ENCODE assay signal across 8 mouse cellular contexts in genomic region chr17:4907181-4907752, GRCm38 (mm10).
DNase-seq lines count a peak whose midpoint lies in the region; ATAC-seq and TF ChIP-seq lines count a peak whose summit lies in the region.

No protein-coding gene starts in this region.

- H3K27ac ChIP-seq in embryonic facial prominence, embryonic 10.5 days (replicated peaks): peak overlapping the region; percentile 97
- peak overlapping the region; percentile 99 for H3K27ac ChIP-seq in lung, embryonic 14.5 days (ENCODE audit: low read depth)

- H3K36me3 ChIP-seq in G1E (replicated peaks): no peaks in the 10 kb centered on the region
- no peaks in the 10 kb centered on the region for H3K36me3 ChIP-seq in embryonic facial prominence, embryonic 10.5 days (replicated peaks)
- H3K36me3 ChIP-seq in lung, embryonic 14.5 days (ENCODE audit: insufficient read depth): no peaks in the 10 kb centered on the region

- DNase-seq in G1E (ENCODE audit: low spot score): peak; percentile 49
- peak; percentile 56 for DNase-seq in adrenal gland, adult 2 months
- DNase-seq in embryonic facial prominence, embryonic 10.5 days (ENCODE audit: low spot score): peak; percentile 79
- DNase-seq in heart, postnatal 14 days: peak; percentile 27 to 50
- peak; percentile 61 to 75 for DNase-seq in kidney, postnatal 4 days
- peak; percentile 80 for DNase-seq in lung, embryonic 14.5 days
- peak; percentile 43 for DNase-seq in retina, postnatal 7 days (ENCODE audit: low read depth, low spot score)

- H3K9ac ChIP-seq in lung, embryonic 14.5 days: peak overlapping the region; percentile 78

- peak overlapping the region; percentile 56; the same call in 1 of the 2 replicates for H3K4me3 ChIP-seq in G1E (ENCODE audit: low read depth, low read length)
- H3K4me3 ChIP-seq in embryonic facial prominence, embryonic 10.5 days: peak overlapping the region; percentile 65
- peak overlapping the region; percentile 40 for H3K4me3 ChIP-seq in lung, embryonic 14.5 days (ENCODE audit: low read depth, low read length)

- WGBS in embryonic facial prominence, embryonic 10.5 days: under 1% methylated on average over 14 of the region's 14 CpGs
- WGBS in lung, embryonic 14.5 days: under 1% methylated on average over 12 of the region's 14 CpGs

- peak overlapping the region; percentile 61 for H3K4me2 ChIP-seq in lung, embryonic 14.5 days

- no peak for TF ChIP-seq CTCF in G1E (IDR thresholded peaks at IDR 0.05; ENCODE audit: low read depth, low read length)
- TF ChIP-seq CTCF in lung, embryonic 14.5 days (IDR thresholded peaks at IDR 0.05; ENCODE audit: low read depth): no peak

- ATAC-seq in G1E (ENCODE audit: extremely low read depth, insufficient number of reproducible peaks, low FRiP score, poor library complexity, severe bottlenecking): peak; percentile 38; the same call in 1 of the 2 replicates
- peak; percentile 50; the same call in 1 of the 2 replicates for ATAC-seq in lung, embryonic 14.5 days (ENCODE audit: insufficient read depth)
- no peak for ATAC-seq in erythroid progenitor cell, adult 5-6 weeks (replicated peaks; ENCODE audit: low FRiP score, poor library complexity, severe bottlenecking)

- H3K9me3 ChIP-seq in G1E (replicated peaks): no peaks in the 10 kb centered on the region
- no peaks in the 10 kb centered on the region for H3K9me3 ChIP-seq in embryonic facial prominence, embryonic 10.5 days
- H3K9me3 ChIP-seq in lung, embryonic 14.5 days (ENCODE audit: low read depth, low read length): no peaks in the 10 kb centered on the region

- intact Hi-C loops in heart, postnatal 14 days (cut with DNase I): loop anchor here (5.0 kb wide), 1 partner anchor 280 kb away; no protein-coding TSS in a partner anchor

- peaks cover 26% of the 10 kb centered on the region for H3K27me3 ChIP-seq in G1E (ENCODE audit: insufficient read depth, low read length)
- H3K27me3 ChIP-seq in embryonic facial prominence, embryonic 10.5 days (replicated peaks; ENCODE audit: low read depth, poor library complexity, severe bottlenecking): no peaks in the 10 kb centered on the region
- no peaks in the 10 kb centered on the region for H3K27me3 ChIP-seq in lung, embryonic 14.5 days (ENCODE audit: insufficient read depth, low read length)

- H3K4me1 ChIP-seq in G1E (ENCODE audit: insufficient read depth, low read depth, low read length): peaks cover 18% of the 10 kb centered on the region
- peaks cover 18% of the 10 kb centered on the region for H3K4me1 ChIP-seq in embryonic facial prominence, embryonic 10.5 days
- H3K4me1 ChIP-seq in lung, embryonic 14.5 days (ENCODE audit: insufficient read depth): no peaks in the 10 kb centered on the region
